Mouse (Mus musculus): ENCODE measurements around the gene Zfp446. TPM values are rescaled to one million over a fixed set of nuclear protein-coding genes. Genes with fewer than 3 reads are reported as not detected.

Gene Zfp446
- polyA plus RNA-seq, 1 experiment = 4.1 TPM

GRCm38 (mm10) chr7:13031069-13031468 lies 53.4 kb downstream of the Zfp446 start:
- 78% methylated on average over 5 of the region's 5 CpGs for WGBS
- H3K4me1 ChIP-seq (ENCODE audit: control insufficient read depth, insufficient read depth, insufficient read length) = peaks cover 5% of the 10 kb centered on the region; the same call in 1 of the 2 replicates

GRCm38 (mm10) chr7:13031983-13032382 lies 54.3 kb downstream of the Zfp446 start:
- Histone ChIP-seq H3K27me3 (ENCODE audit: control insufficient read depth, insufficient read depth, low read length) (no peaks in the 10 kb centered on the region), H3K4me3 (ENCODE audit: extremely low read depth, insufficient read depth, insufficient read length) (no peak overlapping the region), H3K27ac (ENCODE audit: insufficient read depth, low read length) (no peak overlapping the region), H3K4me1 (ENCODE audit: control insufficient read depth, insufficient read depth, insufficient read length) (peaks cover 8% of the 10 kb centered on the region; the same call in 1 of the 2 replicates), H3K36me3 (ENCODE audit: control insufficient read depth, insufficient read depth, low read length) (peaks cover 47% of the 10 kb centered on the region)
- TF ChIP-seq POLR2A (IDR thresholded peaks at IDR 0.05; ENCODE audit: low read depth, low read length) (no peak), CTCF (IDR thresholded peaks at IDR 0.05; ENCODE audit: extremely low read depth, insufficient read depth, insufficient read length, insufficient replicate concordance) (no peak)
- WGBS = 88% methylated on average over 2 of the region's 2 CpGs
- no peak for DNase-seq (ENCODE audit: low read depth in 1 of 2, low spot score in 2 of 2)

More at GRCm38 (mm10) chr7:13031069-13031468, 53.4 kb downstream of the Zfp446 start:
- Histone ChIP-seq H3K27ac (ENCODE audit: insufficient read depth, low read length) (no peak overlapping the region), H3K36me3 (ENCODE audit: control insufficient read depth, insufficient read depth, low read length) (peaks cover 50% of the 10 kb centered on the region), H3K4me3 (ENCODE audit: extremely low read depth, insufficient read depth, insufficient read length) (no peak overlapping the region), H3K27me3 (ENCODE audit: control insufficient read depth, insufficient read depth, low read length) (no peaks in the 10 kb centered on the region)
- no peak for DNase-seq (ENCODE audit: low read depth in 1 of 2, low spot score in 2 of 2)
- TF ChIP-seq CTCF (IDR thresholded peaks at IDR 0.05; ENCODE audit: extremely low read depth, insufficient read depth, insufficient read length, insufficient replicate concordance) = no peak
- no peak for TF ChIP-seq POLR2A (IDR thresholded peaks at IDR 0.05; ENCODE audit: low read depth, low read length)

- Histone ChIP-seq H3K27me3 (ENCODE audit: control insufficient read depth, insufficient read depth, low read length) (no peaks in the 10 kb centered on the region), H3K4me1 (ENCODE audit: control insufficient read depth, insufficient read depth, insufficient read length) (peaks cover 10% of the 10 kb centered on the region; the same call in 1 of the 2 replicates), H3K36me3 (ENCODE audit: control insufficient read depth, insufficient read depth, low read length) (peaks cover 46% of the 10 kb centered on the region), H3K4me3 (ENCODE audit: extremely low read depth, insufficient read depth, insufficient read length) (no peak overlapping the region), H3K27ac (ENCODE audit: insufficient read depth, low read length) (no peak overlapping the region)
- 94% methylated on average over 7 of the region's 7 CpGs for WGBS
- no peak for TF ChIP-seq POLR2A (IDR thresholded peaks at IDR 0.05; ENCODE audit: low read depth, low read length)
- TF ChIP-seq CTCF (IDR thresholded peaks at IDR 0.05; ENCODE audit: extremely low read depth, insufficient read depth, insufficient read length, insufficient replicate concordance) = no peak
- DNase-seq (ENCODE audit: low read depth in 1 of 2, low spot score in 2 of 2) = no peak
Observed at GRCm38 (mm10) chr7:13032541-13032940, 54.9 kb downstream of the Zfp446 start.

DNA sequence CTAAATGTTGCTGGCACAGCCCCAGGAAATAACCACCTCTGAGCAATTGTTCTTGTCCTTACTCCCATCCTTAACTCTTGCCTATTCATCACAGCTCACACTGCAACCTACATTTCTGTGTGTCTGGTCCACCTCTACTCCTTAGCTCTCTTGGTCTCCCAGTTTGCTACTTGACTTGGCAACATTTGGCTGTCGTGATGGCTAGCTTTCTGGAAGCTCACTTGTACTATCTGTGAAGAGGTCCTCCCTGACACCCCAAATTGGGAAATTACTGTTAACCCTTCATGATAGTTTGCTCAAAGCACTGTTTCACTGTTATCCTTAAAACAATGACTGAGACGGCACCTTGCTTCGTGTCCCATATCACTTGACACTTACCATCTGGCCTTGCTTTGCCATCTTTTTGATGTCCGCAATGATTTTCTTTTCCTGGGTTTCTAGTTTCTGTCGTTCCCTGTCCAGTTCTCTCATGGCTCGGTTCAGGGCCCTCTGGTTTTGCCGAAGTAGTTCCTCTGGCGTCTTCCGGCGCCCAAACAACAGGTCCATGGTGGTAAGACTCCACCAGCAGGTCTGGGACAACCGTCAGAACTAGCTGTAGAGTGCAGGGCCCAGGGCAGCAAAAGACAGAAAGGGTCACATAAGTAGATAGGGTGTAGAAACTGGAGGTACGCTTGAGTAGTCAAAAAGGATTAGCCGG lies 56.0 kb downstream of the Zfp446 start:
- peak overlapping the region; percentile 91 for H3K27ac ChIP-seq (ENCODE audit: insufficient read depth, low read length)
- H3K36me3 ChIP-seq (ENCODE audit: control insufficient read depth, insufficient read depth, low read length) = peaks cover 36% of the 10 kb centered on the region
- H3K4me1 ChIP-seq (ENCODE audit: control insufficient read depth, insufficient read depth, insufficient read length) = peaks cover 10% of the 10 kb centered on the region; the same call in 1 of the 2 replicates
- no peak for DNase-seq (ENCODE audit: low read depth in 1 of 2, low spot score in 2 of 2)
- TF ChIP-seq CTCF (IDR thresholded peaks at IDR 0.05; ENCODE audit: extremely low read depth, insufficient read depth, insufficient read length, insufficient replicate concordance) (no peak), POLR2A (IDR thresholded peaks at IDR 0.05; ENCODE audit: low read depth, low read length) (no peak)
- no peaks in the 10 kb centered on the region for H3K27me3 ChIP-seq (ENCODE audit: control insufficient read depth, insufficient read depth, low read length)
- H3K4me3 ChIP-seq (ENCODE audit: extremely low read depth, insufficient read depth, insufficient read length) = peak overlapping the region; percentile 84
- WGBS = 44% methylated on average over 13 of the region's 13 CpGs

DNA sequence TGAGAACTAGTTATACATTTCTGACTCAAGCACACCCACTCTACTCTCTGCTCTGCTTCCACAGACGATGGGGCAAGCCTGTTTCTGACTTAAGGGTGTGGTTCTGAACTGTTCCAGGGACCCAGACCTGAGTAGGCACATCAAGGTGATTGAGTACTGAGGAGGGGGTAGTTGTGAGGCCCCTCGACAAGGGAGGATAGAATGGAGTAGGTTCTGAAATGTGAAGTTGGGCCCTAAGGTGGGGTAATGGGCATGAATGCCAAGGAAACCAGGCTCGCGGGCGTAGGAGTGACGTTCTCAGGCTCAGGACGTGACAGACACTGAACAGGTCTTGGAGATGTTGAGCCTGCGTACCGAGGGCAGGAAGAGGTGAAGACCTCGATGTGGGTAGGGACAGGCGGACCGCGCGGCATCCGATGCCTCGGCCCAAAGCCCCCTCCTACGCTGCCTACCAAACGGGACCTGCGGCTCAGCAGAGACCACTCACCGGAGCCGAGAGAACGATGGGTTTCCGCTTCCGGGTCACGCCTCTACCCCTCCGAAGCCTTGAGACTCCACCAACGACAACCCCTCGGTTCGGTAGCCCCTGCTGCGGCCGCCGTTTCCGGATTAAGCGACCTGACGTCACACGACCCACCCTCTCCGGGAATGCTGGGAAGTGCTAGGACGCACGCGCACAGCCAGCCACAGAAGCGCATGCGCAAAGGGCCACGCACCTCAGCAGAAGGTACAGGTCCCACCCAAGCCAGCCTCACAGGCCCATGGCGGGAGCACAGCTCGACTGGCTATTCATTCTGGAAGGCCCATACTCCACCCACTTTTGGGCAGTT lies 56.7 kb downstream of the Zfp446 start, which contains the start of gene Chmp2a:
Chmp2a (minus strand) TSS at position 660 of the 830 bp plus-strand sequence.
- WGBS = under 1% methylated on average over 45 of the region's 45 CpGs
- peak; percentile 0; the same call in 1 of the 2 replicates for TF ChIP-seq POLR2A (IDR thresholded peaks at IDR 0.05; ENCODE audit: low read depth, low read length)
- TF ChIP-seq CTCF (IDR thresholded peaks at IDR 0.05; ENCODE audit: extremely low read depth, insufficient read depth, insufficient read length, insufficient replicate concordance) = no peak
- peak; percentile 89 to 95 for DNase-seq (ENCODE audit: low read depth in 1 of 2, low spot score in 2 of 2)

More for the DNA sequence above, 56.7 kb downstream of the Zfp446 start, which contains the start of gene Chmp2a:
- peak within 1 kb of the TSS; percentile 91 for H3K27ac ChIP-seq (ENCODE audit: insufficient read depth, low read length)
- peaks cover 29% of the 10 kb centered on the region for H3K36me3 ChIP-seq (ENCODE audit: control insufficient read depth, insufficient read depth, low read length)
- H3K27me3 ChIP-seq (ENCODE audit: control insufficient read depth, insufficient read depth, low read length) = no peaks in the 10 kb centered on the region
- H3K4me1 ChIP-seq (ENCODE audit: control insufficient read depth, insufficient read depth, insufficient read length) = peaks cover 14% of the 10 kb centered on the region; the same call in 1 of the 2 replicates
- H3K4me3 ChIP-seq (ENCODE audit: extremely low read depth, insufficient read depth, insufficient read length) = peak within 1 kb of the TSS; percentile 84

Other genes starting within 250 kb of the Zfp446 start
- not detected in 2 replicates for gene Vmn2r56, start 242.8 kb upstream of the Zfp446 start, polyA plus RNA-seq (2012; rRNA removed)
- 0.76 and 1.4 TPM in 2 replicates for gene Zscan18, start 174.2 kb upstream of the Zfp446 start, polyA plus RNA-seq (2012; rRNA removed)
- 0.81 and 0.92 TPM in 2 replicates for gene Zfp329, start 159.0 kb upstream of the Zfp446 start, polyA plus RNA-seq (2012; rRNA removed)
- gene Zfp110, start 143.1 kb upstream of the Zfp446 start, polyA plus RNA-seq (2012; rRNA removed) = 9.5 and 12.4 TPM in 2 replicates
- gene Zfp128, start 96.7 kb upstream of the Zfp446 start, polyA plus RNA-seq (2012; rRNA removed) = 0.65 and 0.85 TPM in 2 replicates
- 6.8 and 7.1 TPM in 2 replicates for gene Zscan22, start 80.0 kb upstream of the Zfp446 start, polyA plus RNA-seq (2012; rRNA removed)
- gene Rps5, start 55.6 kb upstream of the Zfp446 start, polyA plus RNA-seq (2012; rRNA removed) = 2,106 and 2,648 TPM in 2 replicates
- gene Rnf225, start 50.4 kb upstream of the Zfp446 start, polyA plus RNA-seq (2012; rRNA removed) = 0.21 and 0.31 TPM in 2 replicates
- gene Zfp324, start 12.0 kb upstream of the Zfp446 start, polyA plus RNA-seq (2012; rRNA removed) = 3.7 and 4.7 TPM in 2 replicates
- 0.21 TPM in 2 replicates for gene Slc27a5, start 20.3 kb downstream of the Zfp446 start, polyA plus RNA-seq (2012; rRNA removed)
- gene Trim28, start 21.3 kb downstream of the Zfp446 start, polyA plus RNA-seq (2012; rRNA removed) = 272 TPM in 2 replicates
- gene Zbtb45, start 32.2 kb downstream of the Zfp446 start, polyA plus RNA-seq (2012; rRNA removed) = 24.5 and 34.5 TPM in 2 replicates
- 40.2 and 41.1 TPM in 2 replicates for gene Chmp2a, start 57.0 kb downstream of the Zfp446 start, polyA plus RNA-seq (2012; rRNA removed)
- gene Ube2m, start 60.4 kb downstream of the Zfp446 start, polyA plus RNA-seq (2012; rRNA removed) = 62.7 and 90.8 TPM in 2 replicates
- 0.76 and 1.1 TPM in 2 replicates for gene Mzf1, start 76.9 kb downstream of the Zfp446 start, polyA plus RNA-seq (2012; rRNA removed)
- gene Vmn1r85, start 117.3 kb downstream of the Zfp446 start, polyA plus RNA-seq (2012; rRNA removed) = not detected in 2 replicates
- not detected in 2 replicates for gene Vmn1r86, start 142.1 kb downstream of the Zfp446 start, polyA plus RNA-seq (2012; rRNA removed)
- gene Vmn1r87, start 162.3 kb downstream of the Zfp446 start, polyA plus RNA-seq (2012; rRNA removed) = not detected in 2 replicates
- gene Vmn1r88, start 181.7 kb downstream of the Zfp446 start, polyA plus RNA-seq (2012; rRNA removed) = not detected in 2 replicates
- not detected in 2 replicates for gene Vmn1r89, start 235.2 kb downstream of the Zfp446 start, polyA plus RNA-seq (2012; rRNA removed)

Measured in spleen, adult 2 months (tissue).